Mouse (Mus musculus): ENCODE measurements at regions not wholly inside any gene's neighbourhood (a gene's known extent, or its start where the extent isn't known, plus 50 kb on each side); places are given as distances from the start of the nearest gene placed in this dataset.

DNA sequence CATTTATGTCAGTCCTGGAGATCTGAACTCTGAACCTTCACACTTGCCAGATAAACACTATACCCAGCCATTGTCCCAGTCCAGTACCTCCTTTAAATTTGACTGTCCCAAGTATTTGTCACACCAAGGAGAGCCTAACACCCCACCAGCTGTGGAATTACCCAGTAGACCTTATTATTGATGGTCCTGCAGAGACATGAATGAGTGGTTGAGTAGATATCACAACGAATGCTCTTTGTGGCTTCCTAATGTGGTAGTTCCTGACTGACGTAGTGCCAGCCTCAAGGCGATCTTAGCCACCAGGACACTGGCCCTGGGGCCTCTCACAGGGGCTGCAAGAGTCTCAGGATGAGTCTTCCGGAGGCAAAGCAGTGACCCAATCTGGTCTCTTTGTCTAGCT is 142.9 kb upstream of the Hs6st1 start:
- DNase-seq (ENCODE audit: low read depth, low spot score): no peak

DNA sequence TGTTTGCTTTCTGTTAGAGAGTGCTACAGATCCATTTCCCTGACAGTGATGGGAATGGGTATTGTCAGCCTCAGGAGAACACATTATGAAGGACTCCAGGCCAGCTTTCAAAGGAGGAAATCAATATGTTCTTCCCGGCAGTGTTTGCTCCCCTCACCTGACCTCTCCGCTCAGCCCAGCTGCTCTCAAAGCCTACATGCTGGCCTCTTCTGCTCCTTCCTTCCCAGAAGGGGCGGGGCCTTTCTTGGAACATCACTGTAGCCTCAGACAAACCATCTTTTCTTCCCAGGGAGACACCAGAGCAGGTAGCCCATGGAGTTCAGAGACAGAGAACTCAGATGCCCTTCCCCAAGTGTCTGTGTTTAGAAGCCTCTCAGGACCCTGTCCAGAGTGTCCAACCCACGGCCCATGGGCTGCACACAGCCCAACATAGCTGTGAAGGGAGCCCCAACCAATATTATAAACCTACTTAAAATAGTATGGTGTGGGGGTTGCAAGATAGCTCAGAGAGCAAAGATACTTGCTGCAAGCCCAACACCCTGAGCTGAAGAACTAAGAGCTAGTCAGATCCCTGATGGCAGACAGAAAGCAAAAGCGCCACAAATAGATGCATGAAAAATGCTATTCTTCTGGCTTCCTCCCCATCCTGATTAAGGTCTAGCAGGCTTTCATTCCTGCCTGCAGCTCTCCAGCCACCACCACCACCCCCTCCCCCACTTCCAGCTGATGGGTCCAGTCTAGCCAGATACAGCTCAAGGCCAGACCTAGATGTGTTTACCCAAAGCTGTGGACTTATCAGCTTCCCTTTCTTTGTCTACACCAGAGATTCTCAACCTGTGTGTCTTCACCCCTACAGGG is 141.8 kb upstream of the Hs6st1 start:
- DNase-seq (ENCODE audit: low read depth, low spot score): no peak

DNA sequence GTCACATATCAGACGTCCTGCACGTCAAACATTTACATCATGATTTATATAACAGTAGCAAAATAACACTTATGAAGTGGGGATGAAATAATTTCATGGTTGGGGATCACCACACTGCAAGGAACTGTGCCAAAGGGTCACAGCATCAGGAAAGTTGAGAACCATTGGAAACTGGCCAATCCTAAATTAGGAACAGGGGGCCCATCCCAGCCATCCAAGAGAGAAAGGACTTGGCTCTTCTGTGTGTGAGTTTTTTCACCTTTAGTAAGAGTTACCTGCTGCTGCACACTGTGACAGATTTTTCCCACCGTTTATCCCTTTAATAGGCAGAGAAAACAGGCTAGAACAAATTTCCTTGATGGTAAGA is 141.2 kb upstream of the Hs6st1 start:
- no peak for DNase-seq (ENCODE audit: low read depth, low spot score)

DNA sequence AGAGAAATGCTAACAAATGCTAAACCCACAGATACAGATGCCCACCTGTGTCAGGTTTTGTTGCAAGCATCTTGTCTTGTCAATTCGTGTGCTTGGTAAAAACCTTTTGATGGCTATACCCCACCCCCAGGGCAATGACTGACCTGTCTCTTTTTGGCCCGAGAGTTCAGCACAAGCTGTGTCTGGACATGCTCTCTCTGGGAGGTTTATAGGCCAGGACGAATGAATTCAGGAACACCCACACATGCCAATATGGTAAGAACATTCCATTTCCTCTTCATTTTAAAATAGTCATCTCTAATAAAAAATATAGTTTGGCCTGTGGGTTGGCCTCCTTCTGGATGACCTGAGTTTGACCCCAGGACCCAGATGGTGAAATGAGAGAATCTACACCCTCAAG is 137.8 kb upstream of the Hs6st1 start:
- DNase-seq (ENCODE audit: low read depth, low spot score): no peak

DNA sequence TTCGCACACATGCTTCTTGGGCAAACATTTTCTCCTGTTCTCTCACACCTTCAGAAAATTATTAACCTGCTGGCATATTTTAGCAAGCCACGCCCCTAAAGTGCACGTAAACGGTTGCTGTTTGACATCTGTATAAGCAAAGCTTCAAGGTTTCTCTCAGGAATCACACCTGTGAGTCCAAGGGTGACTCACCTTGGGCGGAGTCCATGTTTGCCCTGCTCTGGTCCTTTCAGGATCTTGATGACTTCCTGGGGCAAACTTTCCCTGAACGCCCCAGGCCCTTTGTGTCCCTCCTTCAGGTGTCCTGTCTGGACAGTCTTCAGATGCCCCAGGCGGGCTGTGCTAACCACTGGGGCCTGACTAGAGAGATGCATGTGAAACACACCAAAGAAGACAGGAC is 137.1 kb upstream of the Hs6st1 start:
- DNase-seq (ENCODE audit: low read depth, low spot score): no peak

DNA sequence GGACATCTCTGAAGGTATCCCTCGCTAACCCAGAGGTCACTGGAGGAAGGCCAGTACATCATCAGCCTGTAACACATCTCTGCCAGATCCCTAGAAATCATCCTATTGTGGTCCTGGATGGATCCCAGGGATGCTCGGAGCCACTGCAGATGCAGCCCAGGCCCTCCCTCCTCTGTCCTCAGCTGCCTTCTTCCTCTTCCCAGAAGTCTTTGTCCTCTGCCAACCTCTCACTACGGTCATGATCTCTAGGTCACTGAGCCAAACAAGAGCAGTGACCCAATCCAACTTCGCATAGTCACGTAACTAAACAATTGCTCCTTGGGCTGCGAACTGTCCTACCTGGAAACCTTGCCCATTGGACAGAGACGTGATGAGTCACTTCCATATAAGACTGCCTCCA is 134.7 kb upstream of the Hs6st1 start:
- DNase-seq (ENCODE audit: low read depth, low spot score): no peak

DNA sequence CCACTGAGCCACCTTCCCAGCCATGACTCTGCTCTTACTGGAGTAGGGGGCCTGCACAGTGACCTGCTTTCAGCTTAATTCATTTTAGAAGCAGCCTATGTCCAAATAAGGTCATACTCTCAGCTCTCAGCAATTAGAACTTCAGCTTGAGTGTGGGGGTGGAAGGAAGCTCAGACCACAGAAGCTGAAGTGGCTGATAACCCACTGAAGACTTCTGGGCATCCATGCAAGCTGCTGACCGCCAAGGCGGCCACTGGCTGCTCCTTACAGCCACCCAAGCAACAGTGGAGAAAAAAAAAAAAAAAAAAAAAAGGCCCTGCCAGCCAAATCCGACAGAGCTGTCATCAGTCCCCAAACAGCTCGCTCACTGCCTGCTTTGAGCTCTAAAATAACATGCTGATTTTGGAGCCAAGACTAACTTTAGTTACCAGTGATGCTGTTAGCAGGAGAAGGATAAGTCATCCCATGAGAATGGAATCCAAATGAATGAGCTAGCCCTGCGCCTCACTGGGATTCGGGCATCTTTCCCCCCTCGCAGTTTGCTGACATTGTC is 133.0 kb upstream of the Hs6st1 start:
- peak; percentile 37 for DNase-seq (ENCODE audit: low read depth, low spot score)

DNA sequence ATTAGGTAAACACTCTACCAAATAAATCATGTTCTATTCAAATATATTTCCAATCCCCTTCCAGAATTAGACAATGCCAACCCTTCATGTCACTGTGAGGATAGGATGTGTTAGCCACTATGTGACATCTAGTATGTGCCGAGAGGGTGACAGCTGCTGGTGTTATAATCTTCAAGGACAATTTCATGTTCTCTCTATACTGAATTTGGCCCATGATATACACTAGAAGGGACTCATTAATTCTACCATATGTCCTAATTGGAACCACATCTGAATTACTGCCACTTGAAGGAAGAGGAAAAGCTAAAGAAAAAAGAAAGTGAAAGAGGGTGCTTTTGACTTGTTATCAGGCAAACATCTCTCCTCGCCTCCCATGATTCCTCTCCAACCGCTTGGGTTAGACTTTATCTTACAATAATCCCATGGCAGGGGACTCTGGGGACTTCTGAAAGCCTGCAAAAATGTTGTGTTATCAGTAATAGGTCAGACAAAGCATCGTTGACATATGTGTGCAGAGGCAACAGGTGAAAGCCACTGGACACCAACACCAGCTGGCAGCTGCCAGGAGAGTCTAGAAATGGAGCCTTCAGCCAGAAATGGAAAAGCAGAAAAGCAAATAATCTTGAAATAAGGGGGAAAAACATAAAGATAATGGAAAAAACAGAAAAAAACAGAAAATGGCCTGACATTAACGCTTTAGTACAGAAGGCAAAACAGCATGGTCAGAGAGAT is 131.7 kb upstream of the Hs6st1 start:
- peak; percentile 19 for DNase-seq (ENCODE audit: low read depth, low spot score)

DNA sequence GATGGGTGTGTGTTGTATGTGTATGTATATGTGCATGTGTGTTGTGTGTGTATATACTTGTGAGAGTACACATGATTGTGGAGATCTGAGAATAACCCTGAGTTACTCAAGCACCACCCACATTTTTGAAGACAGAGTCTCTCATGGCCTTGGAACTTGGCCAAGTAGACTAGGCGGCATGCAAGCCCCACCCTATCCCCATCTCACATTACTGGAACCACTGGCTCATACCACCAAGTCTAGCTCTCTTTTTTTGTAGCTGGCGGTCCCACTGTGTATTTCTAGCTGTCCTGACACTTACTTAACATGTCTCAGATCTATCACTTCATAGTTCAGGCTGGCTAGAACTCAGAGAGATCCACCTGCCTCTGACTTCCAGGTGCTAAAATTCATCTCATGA is 128.0 kb upstream of the Hs6st1 start:
- no peak for DNase-seq (ENCODE audit: low read depth, low spot score)

DNA sequence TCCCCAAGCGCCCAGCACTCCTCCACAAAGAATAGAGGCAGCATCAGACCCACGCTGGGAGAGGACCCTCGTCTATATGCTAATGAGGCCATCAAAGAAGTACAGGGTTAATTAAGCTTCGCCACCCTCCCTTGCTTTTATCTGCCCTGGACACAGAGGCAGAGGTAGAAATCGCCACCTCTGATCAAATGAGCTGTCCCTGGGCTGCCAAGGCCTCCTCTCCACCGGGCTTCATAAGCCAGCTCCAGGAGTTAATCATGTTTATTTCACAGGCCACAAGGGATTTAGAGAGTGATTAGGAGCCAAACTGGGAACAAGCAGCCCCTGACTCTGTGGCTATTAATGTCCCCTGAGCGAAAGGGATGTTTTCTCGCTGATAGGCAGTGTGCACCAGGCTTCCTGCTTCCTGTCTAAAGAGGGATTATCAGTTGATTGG is 126.5 kb upstream of the Hs6st1 start:
- DNase-seq (ENCODE audit: low read depth, low spot score): no peak

DNA sequence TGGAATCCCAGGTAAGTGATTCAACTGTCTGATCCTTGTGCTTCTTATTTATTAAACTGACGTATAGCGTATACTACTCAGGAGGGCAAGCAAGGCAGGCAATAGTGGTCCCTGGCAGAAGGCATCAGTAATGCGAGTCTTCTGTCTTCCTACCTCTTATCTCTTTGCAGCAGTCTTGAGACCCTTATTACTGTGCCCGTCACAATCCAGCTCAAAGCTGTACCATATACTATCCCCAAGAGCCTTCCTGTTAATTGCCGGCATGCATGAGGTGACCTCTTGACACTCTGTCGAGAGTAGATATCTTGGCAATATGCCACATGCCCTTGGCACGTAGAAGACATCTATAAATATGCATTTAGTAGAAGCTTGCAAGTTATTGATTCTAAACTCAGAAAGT is 126.0 kb upstream of the Hs6st1 start:
- no peak for DNase-seq (ENCODE audit: low read depth, low spot score)

DNA sequence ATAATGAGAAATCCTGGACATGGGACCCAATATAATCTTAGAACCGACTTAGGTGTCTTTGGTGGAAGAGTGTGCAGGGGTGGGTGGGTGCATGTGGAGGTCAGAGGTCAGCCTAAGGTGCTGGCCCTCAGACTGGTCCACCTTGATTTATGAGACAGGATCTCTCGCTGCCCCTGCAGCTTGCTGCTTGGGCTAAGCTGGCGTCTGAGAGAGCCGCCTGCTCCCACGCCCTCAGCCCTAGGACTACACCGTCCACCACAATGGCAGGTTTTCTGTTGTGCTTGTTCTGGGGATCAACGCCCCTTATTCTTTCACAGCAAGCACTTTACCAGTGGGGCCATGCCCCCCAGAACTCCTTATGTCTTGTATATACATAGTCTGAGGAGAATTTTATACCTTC is 124.4 kb upstream of the Hs6st1 start:
- DNase-seq (ENCODE audit: low read depth, low spot score): no peak

DNA sequence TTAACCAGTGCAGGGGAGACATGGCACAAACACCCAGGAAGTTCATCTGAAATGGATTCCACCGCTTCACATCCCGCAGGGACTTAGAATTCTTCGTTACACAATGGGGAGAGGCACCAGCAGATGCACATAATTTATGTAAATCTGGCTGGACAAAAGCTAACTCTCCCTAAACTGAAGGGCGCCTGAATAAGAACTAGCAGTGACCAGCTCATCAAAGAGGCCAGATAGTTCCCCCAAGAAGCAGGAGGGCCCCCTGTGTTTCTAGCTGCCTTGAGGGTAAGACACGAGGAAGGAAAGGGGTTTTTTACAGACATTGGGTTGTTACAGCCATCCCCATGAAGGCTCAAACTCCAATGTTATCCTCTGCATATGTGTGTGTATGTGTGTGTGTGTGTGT is 123.8 kb upstream of the Hs6st1 start:
- no peak for DNase-seq (ENCODE audit: low read depth, low spot score)

DNA sequence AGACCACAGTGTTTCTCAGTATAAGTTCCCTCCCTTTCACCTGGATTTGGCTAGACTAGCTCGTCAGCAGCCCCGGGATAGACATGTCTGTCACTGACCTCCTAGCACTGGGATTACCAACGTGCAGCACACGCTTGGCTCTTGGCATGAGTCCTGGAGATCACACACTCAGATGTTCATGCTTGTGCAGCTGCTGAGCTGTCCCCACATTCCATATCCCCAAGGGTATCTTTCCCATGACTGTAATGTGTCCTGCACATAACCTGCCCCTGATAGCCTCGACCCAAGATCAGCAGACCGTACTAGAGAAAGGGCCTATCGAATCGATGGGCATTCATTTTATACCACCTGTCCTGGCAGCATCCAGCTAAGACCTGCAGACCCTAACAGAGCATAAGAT is 123.4 kb upstream of the Hs6st1 start:
- DNase-seq (ENCODE audit: low read depth, low spot score): no peak

DNA sequence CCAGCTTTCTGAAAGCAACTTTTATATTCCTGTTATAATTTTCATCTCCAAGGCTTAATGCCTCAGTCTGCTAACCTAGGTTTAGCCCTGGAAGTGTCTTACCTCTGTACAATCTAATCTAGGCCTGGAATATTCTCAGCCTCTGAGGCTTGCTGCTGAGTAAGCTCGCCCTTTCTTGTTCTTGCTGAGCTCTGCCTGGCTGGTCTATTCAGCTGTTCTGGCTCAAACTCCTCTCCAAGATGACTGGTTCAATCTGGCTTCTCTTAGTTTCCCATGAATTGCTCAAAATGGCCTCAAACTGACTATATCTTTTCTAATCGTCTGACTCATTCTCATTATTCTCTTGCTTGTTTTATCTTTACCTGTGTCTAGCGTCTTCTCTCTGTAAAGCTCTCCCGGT is 122.6 kb upstream of the Hs6st1 start:
- no peak for DNase-seq (ENCODE audit: low read depth, low spot score)

DNA sequence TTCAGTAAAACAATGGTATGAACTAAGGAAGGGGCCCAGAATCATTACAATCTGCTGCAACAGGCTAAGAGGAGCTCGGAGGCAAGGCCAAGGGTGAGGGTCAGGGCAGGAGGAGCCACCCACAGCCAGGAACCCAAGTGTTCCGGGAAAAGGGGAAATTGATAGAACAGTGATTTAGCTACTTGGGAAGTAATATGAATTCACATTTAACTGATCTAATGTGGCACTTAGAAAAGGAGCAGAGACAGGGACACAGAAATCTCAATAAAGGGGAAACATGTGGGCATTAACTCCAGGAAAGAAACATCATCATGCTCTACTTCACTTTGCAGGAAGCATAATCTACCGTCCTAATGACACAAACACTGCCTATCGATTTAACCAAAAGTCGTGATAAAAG is 120.1 kb upstream of the Hs6st1 start:
- DNase-seq (ENCODE audit: low read depth, low spot score): no peak

DNA sequence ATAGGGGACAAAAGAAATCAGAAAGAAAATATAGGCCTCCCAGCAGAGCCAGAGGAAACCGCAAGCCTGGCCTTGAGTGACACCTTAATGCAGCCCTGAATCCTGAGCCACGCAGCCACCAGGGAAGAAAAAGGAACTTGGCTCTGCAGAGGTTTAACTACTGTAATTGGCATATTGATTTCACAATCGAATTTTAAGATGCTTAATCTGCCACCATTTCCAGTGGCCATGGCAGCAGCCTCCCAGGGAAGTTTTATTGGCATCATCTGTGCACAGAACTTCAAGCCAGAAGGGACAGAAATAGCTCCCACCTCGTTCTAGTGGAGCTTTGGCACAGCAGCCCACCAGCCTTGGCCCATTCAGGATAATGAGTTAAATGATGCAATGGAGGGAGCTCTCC is 117.1 kb upstream of the Hs6st1 start:
- no peak for DNase-seq (ENCODE audit: low read depth, low spot score)

DNA sequence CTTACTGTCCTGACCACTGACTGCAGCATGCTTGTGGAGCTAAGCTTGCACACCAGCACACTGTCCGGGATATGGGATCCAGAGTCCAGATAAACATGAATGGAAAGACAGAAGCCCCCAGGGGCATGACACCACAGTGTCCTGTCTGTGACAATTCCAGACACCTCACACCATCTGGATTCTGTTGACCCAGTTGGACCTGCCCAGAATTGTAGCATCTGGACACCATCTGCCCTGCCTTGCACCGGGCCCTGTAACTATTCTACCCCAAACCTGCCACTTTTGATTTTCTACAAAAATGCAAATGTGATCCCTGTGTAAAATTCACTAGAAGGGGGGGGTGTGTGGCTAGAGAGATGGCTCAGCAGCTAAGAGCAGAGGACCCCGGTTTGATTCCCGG is 114.5 kb upstream of the Hs6st1 start:
- DNase-seq (ENCODE audit: low read depth, low spot score): no peak

DNA sequence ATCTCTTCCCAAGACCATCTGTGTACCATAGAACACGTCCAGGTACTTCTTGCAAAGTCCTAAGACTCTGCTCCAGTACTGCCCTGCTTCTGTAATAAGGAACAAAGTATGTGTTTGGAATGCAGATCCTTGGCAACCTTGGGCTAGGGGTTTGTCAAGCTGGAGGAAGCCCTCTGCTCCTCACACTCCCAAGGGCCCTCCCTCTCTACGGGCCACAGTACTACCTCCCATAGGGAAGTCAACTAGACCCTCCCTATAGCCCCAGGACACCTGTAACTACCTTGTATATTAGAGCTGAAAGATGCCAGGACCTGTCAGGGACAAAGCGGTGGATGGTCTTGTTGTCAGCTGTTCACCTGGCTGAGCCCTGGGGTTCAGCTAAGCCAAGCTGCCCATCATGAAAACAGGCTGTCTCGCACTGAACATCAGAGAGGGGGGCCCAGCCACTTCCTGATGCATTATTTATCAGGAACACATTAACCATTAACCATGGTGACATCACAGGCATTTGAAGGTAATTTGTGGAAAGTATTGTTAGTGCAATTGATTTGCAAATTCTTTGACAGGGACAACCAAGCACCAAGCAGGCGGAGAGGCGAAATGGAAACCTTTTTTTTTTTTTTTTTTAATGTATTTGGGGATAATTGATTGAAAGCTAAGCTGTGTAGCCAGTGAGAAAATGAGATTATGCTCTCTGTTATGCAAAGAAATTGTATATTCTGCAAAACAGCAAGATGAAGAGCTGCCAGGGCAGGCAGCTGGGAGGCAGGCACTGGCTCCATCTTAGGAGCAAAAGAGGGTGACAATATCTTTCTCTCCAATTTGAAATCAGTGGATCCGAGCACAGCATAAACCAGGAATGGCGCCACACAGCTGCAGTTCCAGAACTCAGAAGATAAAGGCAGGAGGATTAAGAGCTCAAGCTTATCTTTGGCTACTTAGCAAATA is 110.5 kb upstream of the Hs6st1 start:
- DNase-seq (ENCODE audit: low read depth, low spot score): no peak

DNA sequence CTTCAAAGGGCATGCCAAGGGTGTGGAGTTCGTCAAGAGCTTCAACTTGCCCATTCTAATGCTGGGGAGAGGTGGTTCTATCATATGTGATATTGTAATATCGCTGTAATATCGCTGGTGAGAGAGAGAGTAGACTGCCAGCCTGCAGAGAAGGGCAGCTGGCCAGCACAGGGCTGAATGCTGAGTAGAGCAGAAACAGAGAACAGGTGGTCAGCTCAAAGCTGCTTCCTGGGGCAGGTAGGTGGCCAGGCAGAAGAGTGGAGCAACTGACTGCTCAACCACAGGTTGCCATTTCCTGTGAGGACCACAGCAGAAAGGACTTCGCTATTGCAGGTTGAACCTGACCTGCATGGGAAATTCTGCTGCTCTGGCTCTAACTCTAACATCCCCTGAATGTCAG is 108.5 kb upstream of the Hs6st1 start:
- DNase-seq (ENCODE audit: low read depth, low spot score): no peak

DNA sequence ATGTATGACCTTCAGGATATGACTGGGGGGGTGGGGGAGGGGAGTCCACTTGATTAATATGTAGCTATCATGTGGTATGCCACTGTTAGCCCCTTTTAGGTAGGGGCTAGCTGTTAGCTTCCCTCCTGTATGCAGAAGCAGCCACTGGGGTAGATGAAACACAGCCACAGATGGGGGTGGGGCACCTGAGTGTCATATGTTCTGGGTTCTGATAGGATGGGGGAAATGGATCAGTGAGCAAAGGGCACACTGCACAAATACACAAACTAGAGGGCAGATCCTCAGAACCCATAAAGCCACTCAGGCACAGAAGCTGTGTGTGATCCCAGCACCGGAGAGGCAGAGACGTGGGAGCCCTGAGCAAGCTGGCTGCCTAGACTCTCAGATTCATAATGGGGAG is 107.4 kb upstream of the Hs6st1 start:
- DNase-seq (ENCODE audit: low read depth, low spot score): no peak

DNA sequence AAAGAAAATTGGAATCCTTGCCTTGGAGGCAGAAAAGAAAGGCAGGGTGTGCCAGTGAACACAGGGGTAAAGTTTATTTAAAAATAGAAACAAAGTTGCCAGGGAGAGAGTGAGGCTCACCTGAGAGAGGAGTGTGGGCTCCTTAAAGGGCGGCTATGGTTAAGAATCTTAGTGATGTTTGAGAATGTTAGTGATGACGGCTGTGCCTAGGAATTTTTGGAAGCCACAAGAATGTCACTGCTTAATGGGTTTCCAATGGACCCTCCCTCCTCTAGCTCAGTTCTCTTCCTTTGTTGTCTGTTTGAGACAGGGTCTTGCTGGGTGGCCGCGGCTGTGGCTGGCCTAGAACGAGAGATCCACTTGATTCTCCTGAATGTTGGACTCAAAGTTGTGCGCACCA is 106.3 kb upstream of the Hs6st1 start:
- DNase-seq (ENCODE audit: low read depth, low spot score): no peak
